Mouse (Mus musculus) spleen, adult 2 months (tissue): ENCODE measurements around the gene Pde6b.

Experiments
- CTCF ChIP-seq: fragments of 200-500 bp; IDR thresholded peaks from 2 replicates; pipeline ENCODE4 v1.5.1; 2011; ENCODE audit warnings: mild to moderate bottlenecking, inconsistent platforms; ENCODE audit not compliant: insufficient read depth, insufficient read length, insufficient replicate concordance; ENCODE audit errors: extremely low read depth
- POLR2A ChIP-seq: fragments of 200-500 bp; IDR thresholded peaks from 2 replicates; pipeline ENCODE4 v1.6.1; 2011; ENCODE audit warnings: low read depth, low read length, inconsistent platforms

- no peak for TF ChIP-seq CTCF
- no peak for TF ChIP-seq POLR2A
Measured at GRCm38 (mm10) chr5:108436101-108436500, 47.9 kb downstream of the Pde6b start.
